Mouse (Mus musculus) intestine, embryonic 16.5 days (tissue): ENCODE measurements at regions not wholly inside any gene's neighbourhood (a gene's known extent, or its start where the extent isn't known, plus 50 kb on each side); places are given as distances from the start of the nearest gene placed in this dataset.
A peak's percentile ranks its signal among the peaks of the same experiment; 100 is the strongest.

Experiments used
- ATAC-seq: fragments of 200-750 bp; cut with Nextera tagmentation; 2 replicates; pipeline ENCODE4 v1.8.0; 2017; ENCODE audit warnings: moderate TSS enrichment, moderate library complexity
- H3K27ac ChIP-seq: fragments of 300-500 bp; sonication (generic); 2 replicates; pipeline ENCODE4 v1.5.1; 2014; ENCODE audit warnings: mild to moderate bottlenecking, low read length
- H3K27me3 ChIP-seq: fragments of 300-500 bp; sonication (generic); replicated peaks from 2 replicates; pipeline ENCODE4 v1.6.1; 2014; ENCODE audit warnings: low read length, control low read depth, mixed read lengths; ENCODE audit not compliant: control insufficient read depth, insufficient read depth
- H3K36me3 ChIP-seq: fragments of 300-500 bp; sonication (generic); 2 replicates; pipeline ENCODE4 v1.6.1; 2014; ENCODE audit warnings: low read length, control low read depth; ENCODE audit not compliant: control insufficient read depth, insufficient read depth
- H3K4me1 ChIP-seq: fragments of 300-500 bp; sonication (generic); 2 replicates; pipeline ENCODE4 v1.6.1; 2014; ENCODE audit warnings: low read length, control low read depth, mixed read lengths; ENCODE audit not compliant: control insufficient read depth, insufficient read depth
- H3K4me2 ChIP-seq: fragments of 300-500 bp; sonication (generic); 2 replicates; pipeline ENCODE4 v1.6.1; 2014; ENCODE audit warnings: low read depth, low read length, control low read depth
- H3K4me3 ChIP-seq: fragments of 300-500 bp; sonication (generic); 2 replicates; pipeline ENCODE4 v1.5.1; 2014; ENCODE audit warnings: mild to moderate bottlenecking, low read length
- H3K9ac ChIP-seq: fragments of 300-500 bp; sonication (generic); 2 replicates; pipeline ENCODE4 v1.6.1; 2014; ENCODE audit warnings: low read depth, low read length
- H3K9me3 ChIP-seq: fragments of 300-500 bp; sonication (generic); 2 replicates; pipeline ENCODE4 v1.6.1; 2016; ENCODE audit warnings: low read length, control low read depth; ENCODE audit not compliant: control insufficient read depth
- WGBS: fragments of 180-500 bp; shearing (Covaris S2); extraction: QIAGEN DNeasy Blood & Tissue Kit; methylation state at CpG from one replicate; pipeline ENCODE4 v1.1.7; 2014; 5-methylcytosine and 5-hydroxymethylcytosine counted together

DNA sequence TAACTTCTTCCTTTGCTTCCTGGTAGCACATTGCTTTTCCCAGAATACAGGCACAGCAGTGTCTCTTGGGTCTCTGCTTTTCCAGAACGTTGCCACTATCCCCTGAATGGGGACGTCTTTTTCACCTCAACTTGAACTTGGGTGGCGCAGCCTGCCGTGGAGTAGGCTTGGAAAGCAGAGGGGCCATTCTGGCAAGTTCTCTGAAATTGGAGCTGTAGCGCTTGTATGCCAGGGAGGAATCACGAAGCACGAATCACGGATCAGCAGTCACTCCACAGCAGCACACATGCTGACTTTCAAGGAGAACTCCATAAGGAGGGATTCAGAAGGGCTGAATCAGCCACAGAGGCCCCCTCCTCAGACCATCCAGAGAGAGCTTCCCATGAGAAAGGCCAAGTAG, 351.2 kb downstream of the Bcor start:
- Histone ChIP-seq H3K4me3 (no peak overlapping the region), H3K4me1 (no peaks in the 10 kb centered on the region)
- ATAC-seq: no peak

DNA sequence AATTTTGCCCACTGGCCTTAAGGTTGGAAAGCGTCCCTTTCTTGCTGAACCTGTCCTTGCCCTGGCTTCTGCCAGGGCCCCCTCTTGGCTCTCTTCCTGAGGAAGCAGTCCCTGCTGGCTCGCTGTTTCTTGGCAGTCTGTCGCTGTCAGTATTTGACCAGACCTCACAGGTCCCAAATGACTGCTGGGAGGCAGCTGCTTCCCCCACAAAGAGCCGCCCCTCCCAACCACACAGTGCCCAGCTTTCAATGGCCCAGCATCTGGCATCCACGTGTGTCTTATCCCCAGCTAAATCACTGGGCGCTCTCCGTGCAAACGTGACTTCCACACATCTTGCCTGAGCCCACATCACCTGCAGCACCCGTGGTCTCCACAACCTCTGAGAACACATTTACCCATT, 345.3 kb downstream of the Bcor start:
- Histone ChIP-seq H3K27me3 (0 out of 2 replicates have a peak, but pooled peaks cover 3% of the 10 kb centered on the region), H3K27ac (no peak overlapping the region), H3K9me3 (no peaks in the 10 kb centered on the region), H3K4me2 (no peak overlapping the region), H3K9ac (no peak overlapping the region), H3K4me1 (no peaks in the 10 kb centered on the region), H3K36me3 (no peaks in the 10 kb centered on the region), H3K4me3 (no peak overlapping the region)
- 49% methylated on average over 9 of the region's 9 CpGs for WGBS
- ATAC-seq: no peak

More for the DNA sequence above, 351.2 kb downstream of the Bcor start:
- H3K27me3 ChIP-seq: peaks cover 23% of the 10 kb centered on the region
- H3K4me2 ChIP-seq: no peak overlapping the region
- no peak overlapping the region for H3K9ac ChIP-seq
- WGBS: 67% methylated on average over 8 of the region's 8 CpGs
- no peak overlapping the region for H3K27ac ChIP-seq
- H3K9me3 ChIP-seq: no peaks in the 10 kb centered on the region
- H3K36me3 ChIP-seq: no peaks in the 10 kb centered on the region

DNA sequence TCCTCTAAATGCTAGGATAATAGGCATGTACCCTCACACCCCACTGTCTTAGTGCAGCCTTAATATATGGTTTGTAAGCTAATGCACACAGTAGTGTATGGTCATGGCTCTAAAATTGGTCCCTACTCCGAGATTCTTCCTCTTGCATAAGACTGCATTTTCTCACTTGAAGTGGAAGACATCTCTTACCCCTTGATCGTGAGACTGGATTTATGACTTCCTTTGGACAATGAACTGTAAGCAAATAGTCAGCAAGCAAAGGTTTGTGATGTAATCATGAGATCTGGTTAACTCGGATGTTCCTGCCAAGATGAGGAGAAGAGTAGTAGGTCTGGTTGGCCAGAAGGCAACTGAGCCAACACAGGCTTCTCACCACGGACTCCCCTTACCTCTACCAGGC, 344.3 kb downstream of the Bcor start:
- H3K27me3 ChIP-seq: 0 out of 2 replicates have a peak, but pooled peaks cover 2% of the 10 kb centered on the region
- WGBS: 43% methylated on average over 4 of the region's 4 CpGs
- no peaks in the 10 kb centered on the region for H3K36me3 ChIP-seq

DNA sequence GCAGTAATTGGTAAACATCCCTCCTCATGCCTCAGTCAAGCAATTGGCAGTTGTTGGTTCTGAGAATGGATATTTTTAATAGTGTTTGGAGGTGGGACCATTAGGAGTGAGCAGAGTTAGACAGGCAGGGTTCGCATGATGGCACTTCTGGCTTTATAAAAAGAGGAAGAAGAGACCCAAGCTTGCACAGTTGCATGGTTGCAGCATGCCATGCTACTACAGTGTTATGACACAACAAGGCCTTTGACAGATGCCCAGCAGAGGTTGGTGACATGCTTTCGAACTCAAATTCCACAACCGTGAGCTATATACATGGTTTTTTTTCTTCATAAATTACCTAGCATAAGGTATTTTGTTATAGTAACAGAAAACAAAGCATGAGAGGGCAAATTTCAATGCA, 341.5 kb downstream of the Bcor start:
- 91% methylated on average over 3 of the region's 3 CpGs for WGBS
- Histone ChIP-seq H3K36me3 (no peaks in the 10 kb centered on the region), H3K4me2 (no peak overlapping the region), H3K4me3 (no peak overlapping the region), H3K27ac (no peak overlapping the region), H3K9me3 (no peaks in the 10 kb centered on the region), H3K4me1 (no peaks in the 10 kb centered on the region), H3K9ac (no peak overlapping the region), H3K27me3 (peaks cover 3% of the 10 kb centered on the region; the same call in 1 of the 2 replicates)
- ATAC-seq: no peak

More for the DNA sequence above, 344.3 kb downstream of the Bcor start:
- Histone ChIP-seq H3K9ac (no peak overlapping the region), H3K4me2 (no peak overlapping the region), H3K9me3 (no peaks in the 10 kb centered on the region), H3K4me3 (no peak overlapping the region), H3K27ac (no peak overlapping the region), H3K4me1 (no peaks in the 10 kb centered on the region)
- no peak for ATAC-seq

DNA sequence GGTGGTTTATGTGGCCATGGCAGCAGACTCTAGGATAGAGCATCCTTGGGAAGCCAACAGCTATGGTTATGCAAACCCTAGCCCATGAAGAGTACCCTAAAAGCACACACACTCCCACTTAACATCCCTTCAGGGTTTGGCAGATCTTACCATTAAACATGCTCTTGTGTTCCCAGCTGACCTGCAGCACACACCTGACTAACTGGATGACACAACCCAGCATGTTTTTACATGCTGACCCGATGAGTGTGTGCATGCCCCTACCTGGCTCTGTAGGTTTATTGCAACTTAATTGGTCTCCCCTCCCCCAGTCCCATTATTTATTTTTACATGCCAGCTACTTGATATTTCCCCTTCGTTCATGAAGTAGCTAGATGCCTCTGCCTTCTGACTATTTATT, 339.0 kb downstream of the Bcor start:
- Histone ChIP-seq H3K27me3 (peaks cover 3% of the 10 kb centered on the region; the same call in 1 of the 2 replicates), H3K9me3 (no peaks in the 10 kb centered on the region), H3K4me2 (no peak overlapping the region), H3K4me1 (no peaks in the 10 kb centered on the region), H3K36me3 (no peaks in the 10 kb centered on the region), H3K9ac (no peak overlapping the region), H3K27ac (no peak overlapping the region), H3K4me3 (no peak overlapping the region)
- ATAC-seq: no peak
- WGBS: 46% methylated on average over 2 of the region's 2 CpGs

DNA sequence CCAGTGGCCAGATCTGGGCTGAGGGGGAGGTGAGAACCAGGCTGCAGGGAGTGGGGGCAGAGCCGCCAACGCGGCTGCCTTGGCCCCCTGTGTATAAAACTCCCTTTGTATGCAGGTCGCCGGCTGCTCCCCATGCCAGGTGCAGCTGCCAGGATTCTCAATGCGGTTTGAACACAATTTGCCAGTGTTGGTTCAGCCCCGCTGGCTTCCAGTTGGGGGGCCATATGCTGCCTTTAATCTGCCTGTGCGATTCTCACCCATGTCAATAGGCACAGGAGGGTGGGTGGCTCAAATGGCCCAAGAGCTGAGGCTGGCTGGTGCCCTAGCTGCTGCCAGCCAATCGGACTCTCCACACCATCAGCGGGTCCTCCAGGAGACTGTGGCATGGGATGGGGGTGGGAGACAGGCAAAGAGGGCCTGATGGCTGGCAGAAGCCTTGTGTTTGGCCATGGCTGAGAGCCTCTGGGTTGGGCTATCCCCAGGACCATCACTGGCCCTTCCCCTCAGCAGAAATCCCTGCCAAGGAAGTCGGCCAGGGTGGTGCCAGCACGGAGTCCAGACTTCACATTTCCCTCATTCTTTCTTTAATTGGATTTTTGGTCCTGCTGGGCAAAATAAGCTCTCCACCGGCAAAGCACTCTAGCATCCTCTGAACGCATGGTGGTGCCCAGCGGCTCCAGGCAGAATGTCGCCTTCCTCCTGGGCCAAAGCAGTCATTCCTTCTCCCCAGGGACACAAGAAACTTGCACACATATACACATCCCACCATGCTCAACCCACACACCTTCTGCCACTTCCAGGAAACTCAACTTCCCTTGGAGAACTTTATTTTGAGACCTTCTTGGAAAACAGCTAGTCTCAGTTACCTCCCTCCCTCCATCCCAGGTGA, 338.0 kb downstream of the Bcor start:
- H3K4me3 ChIP-seq: no peak overlapping the region
- 65% methylated on average over 16 of the region's 16 CpGs for WGBS
- no peaks in the 10 kb centered on the region for H3K9me3 ChIP-seq
- no peak overlapping the region for H3K27ac ChIP-seq
- peaks cover 3% of the 10 kb centered on the region; the same call in 1 of the 2 replicates for H3K27me3 ChIP-seq
- H3K9ac ChIP-seq: no peak overlapping the region
- H3K4me2 ChIP-seq: no peak overlapping the region
- ATAC-seq: no peak
- no peaks in the 10 kb centered on the region for H3K4me1 ChIP-seq
- no peaks in the 10 kb centered on the region for H3K36me3 ChIP-seq

DNA sequence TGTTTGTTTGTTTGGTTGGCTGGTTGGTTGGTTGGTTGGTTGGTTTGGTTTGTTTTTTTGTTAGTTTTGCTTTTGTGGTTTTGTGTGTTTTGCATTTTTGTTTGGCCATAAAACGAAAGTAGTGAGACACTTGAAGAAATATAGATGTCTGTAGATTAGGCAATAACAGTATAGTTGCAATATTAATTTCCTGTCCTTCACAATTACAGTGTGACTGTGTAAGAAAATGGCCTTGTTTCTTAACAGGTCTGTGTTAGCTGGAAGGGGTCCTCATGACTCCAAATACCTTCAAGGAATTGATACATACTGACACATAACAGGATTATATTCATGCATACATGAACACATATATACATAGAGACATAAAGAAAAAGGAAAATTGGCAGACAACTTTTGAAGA, 334.2 kb downstream of the Bcor start:
- Histone ChIP-seq H3K9ac (no peak overlapping the region), H3K9me3 (no peaks in the 10 kb centered on the region)

DNA sequence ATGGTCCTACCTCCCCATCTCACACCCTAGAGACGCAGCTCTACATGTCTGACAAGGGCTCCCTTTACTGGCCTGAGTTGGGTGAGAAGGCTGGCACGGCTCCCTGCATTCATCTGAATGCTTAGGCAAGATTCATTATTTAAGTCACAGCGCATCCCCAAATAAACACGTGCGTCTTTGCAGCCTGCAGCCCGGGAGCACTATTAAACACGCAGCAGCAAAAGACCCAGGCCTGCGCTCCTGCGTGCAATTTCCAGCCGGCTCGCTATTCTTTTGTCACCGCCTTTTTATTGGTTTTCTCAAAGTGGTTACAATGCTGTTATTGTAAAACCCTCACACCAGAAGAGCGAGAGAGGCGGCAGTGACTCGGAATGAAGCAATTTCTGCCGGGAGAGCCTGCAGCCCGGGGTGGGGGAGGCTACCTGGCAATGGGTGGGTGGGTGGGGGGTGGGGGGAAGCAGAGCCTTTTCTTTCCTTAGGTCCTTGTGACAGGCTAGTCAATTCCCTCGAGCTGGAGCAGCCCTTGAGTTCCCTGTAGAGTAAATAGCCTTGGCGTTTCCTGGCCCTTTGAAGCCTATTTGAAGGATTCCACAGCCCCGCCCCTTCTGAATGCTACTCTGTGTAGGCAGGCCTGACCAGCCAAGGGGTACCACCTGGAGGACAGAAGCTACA, 333.3 kb downstream of the Bcor start:
- Histone ChIP-seq H3K27me3 (0 out of 2 replicates have a peak, but pooled peaks cover 3% of the 10 kb centered on the region), H3K4me3 (no peak overlapping the region), H3K4me1 (no peaks in the 10 kb centered on the region), H3K27ac (no peak overlapping the region), H3K9ac (no peak overlapping the region), H3K36me3 (no peaks in the 10 kb centered on the region), H3K9me3 (no peaks in the 10 kb centered on the region), H3K4me2 (no peak overlapping the region)
- peak; percentile 36; the same call in 1 of the 2 replicates for ATAC-seq
- 26% methylated on average over 20 of the region's 20 CpGs for WGBS

More for the DNA sequence above, 334.2 kb downstream of the Bcor start:
- no peak overlapping the region for H3K4me3 ChIP-seq
- WGBS: 77% methylated on average over 1 of the region's 1 CpGs
- H3K4me2 ChIP-seq: no peak overlapping the region
- H3K4me1 ChIP-seq: no peaks in the 10 kb centered on the region
- H3K27ac ChIP-seq: no peak overlapping the region
- peaks cover 3% of the 10 kb centered on the region; the same call in 1 of the 2 replicates for H3K27me3 ChIP-seq
- no peaks in the 10 kb centered on the region for H3K36me3 ChIP-seq
- no peak for ATAC-seq

DNA sequence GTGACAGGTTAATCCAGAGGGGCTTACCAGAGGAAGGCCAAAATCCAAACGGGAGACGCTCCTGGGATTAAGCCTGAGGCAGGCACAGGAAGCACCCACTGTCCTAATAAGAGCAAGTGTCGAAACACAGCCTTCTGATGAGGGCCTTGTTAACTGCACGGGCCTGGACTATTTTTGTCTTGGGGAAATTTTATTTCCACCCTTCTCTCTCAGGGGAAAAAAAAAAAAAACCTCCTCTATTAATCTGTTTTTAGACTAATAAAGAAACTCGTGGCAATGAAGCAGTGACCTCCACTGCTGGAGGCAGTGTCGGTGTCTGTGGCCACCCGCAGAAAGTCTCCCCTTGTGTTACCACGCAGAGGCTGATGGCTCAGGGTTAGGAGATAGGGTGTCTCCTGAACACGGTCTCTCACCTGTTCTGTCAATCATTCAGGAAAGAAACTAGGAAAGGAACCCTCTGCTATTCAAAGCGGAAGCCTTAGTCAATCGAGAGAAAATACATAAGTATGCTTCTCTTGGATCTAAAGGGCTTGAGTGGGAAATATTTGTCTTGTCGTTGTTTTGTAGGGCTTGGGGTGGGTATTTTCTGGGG, 330.6 kb downstream of the Bcor start:
- no peak overlapping the region for H3K9ac ChIP-seq
- WGBS: 72% methylated on average over 12 of the region's 12 CpGs
- H3K4me3 ChIP-seq: no peak overlapping the region
- no peaks in the 10 kb centered on the region for H3K4me1 ChIP-seq
- H3K9me3 ChIP-seq: no peaks in the 10 kb centered on the region
- H3K27ac ChIP-seq: no peak overlapping the region
- H3K4me2 ChIP-seq: no peak overlapping the region
- no peaks in the 10 kb centered on the region for H3K27me3 ChIP-seq
- no peak for ATAC-seq
- H3K36me3 ChIP-seq: no peaks in the 10 kb centered on the region
